Mouse (Mus musculus): ENCODE measurements around the gene Paqr7.

The Paqr7 gene

GRCm38 (mm10) chr4:134542726-134543125, 46.2 kb downstream of the Paqr7 start:
- no peak for DNase-seq

DNA sequence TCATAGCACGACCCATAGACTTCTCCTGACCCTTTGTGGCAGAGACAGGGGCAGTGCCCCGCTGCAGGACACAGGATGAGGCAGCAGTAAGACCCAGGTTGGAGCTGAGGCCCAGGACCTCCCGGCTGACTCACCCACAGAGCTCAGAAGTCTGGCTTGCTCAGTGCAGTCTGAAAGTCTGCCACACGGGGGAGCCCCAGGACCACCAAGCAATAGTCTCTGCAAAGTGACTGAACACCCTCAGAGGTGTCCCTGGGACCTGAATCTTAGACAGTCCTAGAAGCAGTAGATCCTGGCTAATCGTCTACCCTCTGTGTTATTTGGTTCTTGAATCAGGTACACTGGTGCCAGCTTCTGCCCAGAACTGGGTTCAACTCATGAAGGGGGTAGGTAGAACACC, 46.8 kb downstream of the Paqr7 start:
- peak; percentile 98 for DNase-seq

- DNase-seq = no peak
These were observed 50.6 kb downstream of the Paqr7 start for GRCm38 (mm10) chr4:134546814-134547705.

- DNase-seq = peak; percentile 96
These were observed 51.9 kb downstream of the Paqr7 start for GRCm38 (mm10) chr4:134548169-134548938.

DNA sequence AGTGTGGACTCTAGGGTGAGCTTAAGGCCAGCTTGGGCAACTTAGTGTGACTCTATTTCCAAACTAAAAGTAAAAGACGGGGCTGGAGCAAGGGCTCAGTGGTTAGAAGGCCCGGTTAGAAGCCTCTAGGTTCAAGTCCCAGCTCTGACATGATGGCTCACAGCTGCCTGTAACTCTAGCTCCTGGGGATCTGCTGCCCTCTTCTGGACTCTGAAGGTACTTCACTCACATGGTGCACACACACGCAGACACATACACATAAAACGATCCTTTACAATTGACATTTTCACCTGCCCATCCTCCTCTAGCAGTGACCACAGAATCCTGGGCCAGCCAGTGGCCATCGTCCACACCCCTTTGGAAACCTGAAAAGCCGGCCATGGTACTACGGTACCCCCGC, 53.4 kb downstream of the Paqr7 start:
- DNase-seq = no peak

DNA sequence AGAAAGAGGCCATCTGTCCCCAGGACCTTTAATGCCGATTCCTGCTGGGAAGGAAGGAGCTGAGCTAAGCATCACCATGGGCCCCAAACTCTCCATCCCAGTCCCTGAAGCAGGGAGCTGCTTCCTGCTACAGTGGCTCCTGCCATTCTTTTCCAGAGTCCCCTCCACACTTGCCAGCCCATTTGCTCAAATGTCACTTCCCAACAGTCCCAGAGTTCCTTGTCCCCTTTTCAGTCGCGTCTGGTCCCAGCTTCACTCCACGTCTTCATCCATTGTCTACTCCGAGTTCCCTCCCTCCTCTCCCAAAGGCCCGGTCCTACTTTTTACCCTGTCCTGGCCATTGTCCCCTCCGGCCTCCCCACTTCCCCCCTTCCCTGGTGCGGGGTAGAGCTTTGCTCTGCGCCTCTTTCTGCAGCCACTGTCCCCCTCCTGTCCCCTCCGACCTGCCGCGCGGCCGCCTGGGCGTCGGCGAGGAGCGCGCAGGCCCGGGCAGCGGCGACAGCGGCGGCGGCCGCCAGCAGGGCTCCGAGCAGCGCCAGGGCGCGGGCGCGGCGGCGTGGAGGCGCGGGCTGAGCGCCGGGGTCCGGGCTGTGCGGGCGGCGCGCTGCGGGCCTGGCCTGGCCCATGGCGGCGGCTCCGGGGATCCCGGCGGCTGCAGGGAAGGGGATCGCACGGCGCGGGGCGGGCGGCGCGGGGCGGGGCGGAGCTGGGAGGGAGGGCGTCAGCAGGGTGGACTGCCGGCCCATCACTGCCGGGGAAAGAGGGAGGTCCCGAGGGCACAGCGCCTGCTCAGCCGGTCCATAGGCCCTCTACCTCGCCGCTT, 55.2 kb downstream of the Paqr7 start, which contains the start of gene Selenon:
Selenon (minus strand) TSS at position 673 of the 823 bp plus-strand sequence.
- peak; percentile 99 for DNase-seq

GRCm38 (mm10) chr4:134553631-134554030, 57.1 kb downstream of the Paqr7 start:
- no peak for DNase-seq

DNA sequence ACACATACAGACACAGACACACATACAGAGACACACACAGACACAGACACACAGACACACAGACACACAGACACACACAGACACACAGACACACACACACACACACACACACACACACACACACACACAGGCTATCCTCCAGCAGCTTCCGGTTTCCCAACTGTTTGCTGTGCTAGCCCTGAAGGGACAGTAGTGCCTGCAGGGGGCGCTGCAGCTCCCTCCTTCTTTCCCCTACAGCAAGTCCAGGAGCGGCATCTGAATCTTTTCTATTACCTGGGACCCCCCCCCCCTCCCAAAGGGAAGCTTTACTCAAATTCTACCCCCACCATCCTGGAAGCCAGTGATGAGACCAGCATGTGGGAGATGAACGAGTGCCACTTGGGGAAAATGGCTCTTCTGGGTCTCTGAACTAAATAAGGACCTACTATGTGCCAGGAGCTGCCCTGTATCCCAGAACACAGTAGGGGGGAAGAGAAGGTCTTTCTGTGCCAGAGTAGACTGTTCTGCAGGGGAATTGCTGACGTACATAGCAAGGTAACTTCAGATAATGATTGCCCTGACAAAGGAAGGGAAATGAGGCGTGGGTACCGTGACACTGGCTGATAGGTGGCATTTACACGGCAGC, 59.6 kb downstream of the Paqr7 start:
- no peak for DNase-seq

DNA sequence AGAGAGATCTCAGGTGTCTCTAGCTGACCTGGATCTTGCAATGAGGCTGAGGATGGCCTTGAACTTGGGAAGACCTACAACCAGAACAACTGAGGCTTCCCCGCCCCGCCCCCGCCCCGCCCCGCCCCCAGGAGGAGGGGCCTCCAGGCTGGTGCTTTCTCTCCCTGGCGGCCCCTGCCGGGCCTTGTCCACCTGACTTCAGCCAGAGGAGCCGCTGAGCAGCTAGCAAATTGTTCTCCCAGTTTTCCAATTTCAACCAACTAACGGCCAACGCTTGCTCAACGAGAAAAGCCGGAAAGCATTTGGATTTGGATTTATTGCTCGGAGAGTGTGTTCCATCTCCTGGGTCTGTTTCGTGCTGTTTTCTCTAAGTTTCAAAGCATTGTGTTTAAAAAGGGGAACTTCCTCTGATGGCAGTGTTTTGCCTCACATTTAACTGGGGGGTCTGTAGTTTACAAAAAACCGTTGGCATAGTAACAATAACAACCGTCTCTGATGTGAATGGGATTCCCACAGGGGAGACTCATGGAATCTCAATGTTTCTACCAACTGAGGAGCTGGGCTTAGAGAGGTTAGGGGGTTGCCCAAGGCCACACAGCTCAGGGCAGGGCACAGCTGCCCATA, 61.2 kb downstream of the Paqr7 start:
- DNase-seq = no peak

GRCm38 (mm10) chr4:134558570-134559113, 62.1 kb downstream of the Paqr7 start:
- no peak for DNase-seq

- no peak for DNase-seq
These were observed 62.7 kb downstream of the Paqr7 start for GRCm38 (mm10) chr4:134559154-134559553.
